Mouse (Mus musculus): ENCODE results near the gene Gm8332.
"Not testable (repeated sequence)": the region's sequence is repeated elsewhere in the genome, so short reads cannot be mapped to it uniquely, and the experiment has no call there.

Gm8332 gene

DNA sequence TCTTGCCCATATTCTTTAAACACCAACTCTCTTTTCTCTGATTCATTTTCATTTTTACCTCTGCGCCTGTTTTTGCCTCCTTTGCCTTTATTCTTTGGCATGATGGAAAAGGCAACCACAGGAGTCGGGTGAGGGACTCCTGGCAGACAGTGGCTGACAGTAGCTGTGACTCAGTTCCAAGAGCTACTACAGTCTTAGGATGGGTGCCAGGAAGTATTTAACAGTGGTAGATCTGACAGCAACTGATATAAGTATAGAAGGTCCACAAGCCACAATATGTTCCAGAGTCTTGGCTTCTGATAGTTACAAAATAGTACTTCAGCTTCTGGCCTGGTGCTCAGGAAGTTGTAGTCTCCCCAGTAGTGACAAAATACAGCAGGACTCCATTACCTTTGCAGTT lies at the start of gene Gm8332:
Gm8332 (minus strand) TSS at position 101 of the 400 bp plus-strand sequence.
- in situ Hi-C loops (cut with MboI, MseI) = not testable (repeated sequence)

DNA sequence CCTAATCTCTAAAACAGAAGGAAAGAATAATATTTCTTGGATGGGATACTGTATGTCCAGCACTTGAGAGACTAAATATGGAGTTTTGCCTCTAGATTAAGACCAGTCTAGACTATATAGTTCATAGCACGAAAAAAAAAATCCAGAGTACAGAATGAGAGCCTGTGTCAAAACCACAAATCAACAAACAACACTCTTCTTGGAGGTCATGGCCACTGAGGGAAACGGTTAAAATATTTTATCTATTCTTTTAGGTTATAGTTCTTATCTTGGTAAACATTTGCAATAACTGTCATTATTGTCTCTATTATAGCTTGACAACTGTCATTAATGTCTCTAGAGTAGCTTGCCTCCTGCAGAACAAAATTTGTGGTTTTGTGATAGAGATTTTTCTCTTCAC lies 47.3 kb upstream of the Gm8332 start:
- in situ Hi-C loops (cut with MboI, MseI) = not testable (repeated sequence)

DNA sequence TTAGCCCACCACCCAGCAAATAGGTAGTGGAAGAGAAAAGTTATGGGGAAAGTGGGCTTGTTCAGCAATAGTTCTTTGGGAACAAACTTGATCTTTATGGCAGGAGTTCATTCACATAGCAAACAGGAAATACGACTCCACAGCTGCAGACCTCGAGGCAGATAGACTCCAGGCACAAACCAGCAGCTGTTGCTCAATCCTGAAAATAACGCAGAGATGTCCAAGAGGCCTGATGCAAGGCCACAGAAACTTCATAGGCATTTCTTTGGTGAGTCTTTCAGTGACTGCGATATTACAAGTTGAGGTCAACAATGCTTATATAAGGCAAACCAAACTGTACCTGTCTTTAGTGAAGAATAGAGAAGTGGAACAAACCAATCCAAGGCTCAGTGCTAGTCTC lies 43.2 kb upstream of the Gm8332 start:
- in situ Hi-C loops (cut with MboI, MseI) = not testable (repeated sequence)

DNA sequence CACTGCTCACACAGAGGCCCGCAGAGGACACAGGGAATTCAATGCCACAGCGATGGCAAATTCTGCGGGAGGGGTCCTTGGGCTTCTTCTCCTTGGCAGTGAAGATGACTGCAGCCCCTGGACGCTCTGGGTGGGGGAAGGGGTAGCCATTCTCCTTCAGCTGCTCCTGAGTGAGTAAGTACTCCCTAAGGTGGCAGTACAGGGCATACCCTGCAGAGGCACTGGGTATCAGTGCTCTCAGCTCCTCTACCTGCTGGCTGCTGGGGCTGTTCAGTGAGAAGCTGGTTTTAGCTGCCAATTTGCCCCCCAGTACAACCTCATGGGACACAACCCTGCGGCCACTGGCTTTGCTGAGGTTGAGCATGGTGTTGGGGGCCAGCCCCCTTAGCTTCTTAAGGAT lies 35.3 kb upstream of the Gm8332 start:
- in situ Hi-C loops (cut with MboI, MseI) = not testable (repeated sequence)

- in situ Hi-C loops (cut with MboI, MseI) = not testable (repeated sequence)
These were observed 24.5 kb upstream of the Gm8332 start, which contains the start of gene Gm5662 for GRCm38 (mm10) chr12:88274400-88274799. Gene Gm5662, minus strand, starts transcription at chr12:88274500.

- in situ Hi-C loops (cut with MboI, MseI) = loop anchor here (5.0 kb wide), 2 partner anchors 370 to 490 kb away; no protein-coding TSS in a partner anchor
These were observed 7.3 kb upstream of the Gm8332 start for GRCm38 (mm10) chr12:88257241-88257640.

- in situ Hi-C loops (cut with MboI, MseI) = loop anchor here (5.0 kb wide), 2 partner anchors 369 to 489 kb away; no protein-coding TSS in a partner anchor
These were observed 6.0 kb upstream of the Gm8332 start for GRCm38 (mm10) chr12:88255917-88256316.

GRCm38 (mm10) chr12:88245786-88246185 lies 4.1 kb downstream of the Gm8332 start:
- in situ Hi-C loops (cut with MboI, MseI) = not testable (repeated sequence)

GRCm38 (mm10) chr12:88242940-88243339 lies 7.0 kb downstream of the Gm8332 start:
- in situ Hi-C loops (cut with MboI, MseI) = not testable (repeated sequence)

DNA sequence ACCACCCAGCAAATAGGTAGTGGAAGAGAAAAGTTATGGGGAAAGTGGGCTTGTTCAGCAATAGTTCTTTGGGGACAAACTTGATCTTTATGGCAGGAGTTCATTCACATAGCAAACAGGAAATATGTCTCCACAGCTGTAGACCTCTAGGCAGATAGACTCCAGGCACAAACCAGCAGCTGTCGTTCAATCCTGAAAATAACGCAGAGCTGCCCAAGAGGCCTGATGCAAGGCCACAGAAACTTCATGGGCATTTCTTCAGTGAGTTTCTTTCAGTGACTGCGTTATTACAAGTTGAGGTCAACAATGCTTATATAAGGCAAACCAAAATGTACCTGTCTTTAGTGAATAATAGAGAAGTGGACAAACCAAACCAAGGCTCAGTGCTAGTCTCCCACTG lies 30.5 kb downstream of the Gm8332 start:
- in situ Hi-C loops (cut with MboI, MseI) = no loop called here

- in situ Hi-C loops (cut with MboI, MseI) = not testable (repeated sequence)
These were observed 31.8 kb downstream of the Gm8332 start for GRCm38 (mm10) chr12:88218059-88218458.

GRCm38 (mm10) chr12:88214641-88215040 lies 35.3 kb downstream of the Gm8332 start:
- in situ Hi-C loops (cut with MboI, MseI) = no loop called here

DNA sequence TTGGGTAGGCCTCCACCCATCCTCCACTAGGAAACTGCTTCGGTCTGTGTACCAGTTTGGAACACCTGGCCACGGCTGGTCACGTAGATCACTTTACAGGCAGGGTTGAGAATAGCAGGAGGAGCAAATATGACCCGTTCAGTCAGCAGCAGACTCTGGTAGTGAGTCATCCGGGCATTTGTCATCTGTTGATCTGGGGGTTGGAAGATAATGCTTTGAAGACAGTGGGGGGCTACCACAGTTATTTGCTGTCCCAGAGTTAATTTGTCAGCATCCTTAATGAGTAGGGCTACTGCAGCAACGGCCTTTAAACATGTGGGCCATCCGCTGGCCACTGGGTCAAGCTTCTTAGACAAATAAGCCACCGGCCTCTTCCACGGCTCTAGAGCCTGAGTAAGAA lies 38.4 kb downstream of the Gm8332 start:
- in situ Hi-C loops (cut with MboI, MseI) = not testable (repeated sequence)

DNA sequence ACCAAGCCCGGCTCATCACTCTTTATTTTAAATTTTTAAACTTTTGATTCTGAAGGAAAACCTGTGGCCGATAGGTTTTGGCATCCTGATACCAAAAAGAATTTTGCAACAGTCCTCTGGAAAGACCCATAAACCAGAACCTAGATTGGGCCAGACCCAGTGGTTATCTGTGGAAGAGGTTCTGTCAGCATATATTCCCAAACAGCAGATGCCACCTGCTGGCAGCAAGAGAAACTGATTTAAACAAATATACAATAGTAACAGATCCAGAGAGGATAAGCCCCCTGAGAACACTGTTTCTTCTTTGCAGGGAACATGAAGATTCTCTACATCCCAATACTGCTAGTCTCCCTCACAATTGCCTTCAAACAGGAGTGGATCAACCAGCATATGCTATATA lies 47.0 kb downstream of the Gm8332 start:
- in situ Hi-C loops (cut with MboI, MseI) = loop anchor here (5.0 kb wide), 1 partner anchor 626 kb away; no protein-coding TSS in a partner anchor

All from T-helper 2 cell (primary cell).